Mouse (Mus musculus): ENCODE measurements around the gene Iscu.
"Not testable (repeated sequence)": the region's sequence is repeated elsewhere in the genome, so short reads cannot be mapped to it uniquely, and the experiment has no call there.

The Iscu gene

DNA sequence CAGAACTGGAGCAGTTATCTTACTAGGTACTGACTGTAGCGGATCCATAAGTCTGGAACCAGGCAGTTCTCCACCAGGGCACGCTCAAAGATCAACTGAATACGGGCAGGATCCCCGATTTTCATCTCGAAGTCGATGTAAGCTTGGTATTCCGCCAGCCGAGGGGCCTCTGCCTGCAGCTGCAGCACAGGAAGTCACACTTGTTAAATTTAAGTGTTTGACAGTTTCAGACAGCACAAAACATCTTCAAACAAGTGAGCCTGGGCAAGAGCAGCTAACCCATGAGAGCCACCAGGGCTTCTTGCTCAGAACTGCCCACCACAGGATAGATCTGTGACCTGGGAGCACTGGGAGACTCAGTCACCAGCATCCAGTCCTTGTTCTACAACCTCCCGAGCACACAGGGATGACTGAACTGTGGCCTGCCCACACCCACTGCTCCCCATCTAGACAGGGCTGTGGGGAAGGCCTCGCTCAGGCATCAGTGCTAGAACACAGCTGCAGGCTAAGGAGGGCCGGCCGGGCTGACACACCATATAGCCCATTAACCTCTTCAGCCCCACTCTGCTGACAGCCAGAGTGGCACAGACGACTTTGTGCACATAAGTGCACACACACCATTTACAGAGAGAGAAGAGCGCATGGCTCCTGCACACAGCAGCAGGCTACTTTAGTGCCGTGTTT is 17.1 kb upstream of the Iscu start:
- no peak for DNase-seq (ENCODE audit: low read depth, low spot score)

DNA sequence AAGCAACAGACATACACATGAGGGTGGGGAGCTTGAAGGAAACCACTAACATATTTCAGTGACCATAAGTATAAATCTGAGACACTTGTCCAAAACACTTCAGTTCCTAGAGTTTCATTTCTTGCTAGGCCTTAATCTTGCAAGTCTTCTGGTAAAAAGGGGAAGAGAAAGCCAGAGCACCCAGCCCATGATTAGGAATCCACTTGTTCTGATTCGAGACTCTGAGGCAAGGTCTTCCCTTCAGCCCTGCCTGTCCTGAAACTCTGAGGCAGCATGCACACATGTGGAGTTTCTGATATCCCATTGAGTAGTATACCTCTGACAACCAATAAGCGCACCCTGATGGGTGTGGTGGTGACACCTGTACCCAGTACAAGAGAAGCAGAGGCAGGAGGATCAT is 11.0 kb upstream of the Iscu start:
- no peak for DNase-seq (ENCODE audit: low read depth, low spot score)

DNA sequence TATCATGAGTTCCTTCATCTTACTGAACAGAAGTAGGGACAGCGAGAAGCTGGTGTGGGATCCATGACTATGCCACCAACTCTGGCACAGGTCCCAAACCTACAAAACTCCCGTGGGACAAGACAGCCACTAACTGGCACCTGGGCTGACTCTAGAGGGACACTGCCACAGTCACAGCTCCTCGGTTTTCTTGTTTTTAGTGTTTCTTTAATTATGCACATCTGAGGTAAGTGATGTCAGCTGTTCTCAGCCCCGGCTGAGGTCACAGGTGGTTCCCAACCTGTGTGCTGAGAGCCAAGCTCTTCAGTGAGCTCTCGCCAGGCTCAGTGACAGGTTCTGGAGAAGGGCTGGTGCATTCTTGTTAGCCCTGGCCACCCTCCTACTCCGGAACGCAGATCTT is 8.1 kb upstream of the Iscu start:
- no peak for DNase-seq (ENCODE audit: low read depth, low spot score)

DNA sequence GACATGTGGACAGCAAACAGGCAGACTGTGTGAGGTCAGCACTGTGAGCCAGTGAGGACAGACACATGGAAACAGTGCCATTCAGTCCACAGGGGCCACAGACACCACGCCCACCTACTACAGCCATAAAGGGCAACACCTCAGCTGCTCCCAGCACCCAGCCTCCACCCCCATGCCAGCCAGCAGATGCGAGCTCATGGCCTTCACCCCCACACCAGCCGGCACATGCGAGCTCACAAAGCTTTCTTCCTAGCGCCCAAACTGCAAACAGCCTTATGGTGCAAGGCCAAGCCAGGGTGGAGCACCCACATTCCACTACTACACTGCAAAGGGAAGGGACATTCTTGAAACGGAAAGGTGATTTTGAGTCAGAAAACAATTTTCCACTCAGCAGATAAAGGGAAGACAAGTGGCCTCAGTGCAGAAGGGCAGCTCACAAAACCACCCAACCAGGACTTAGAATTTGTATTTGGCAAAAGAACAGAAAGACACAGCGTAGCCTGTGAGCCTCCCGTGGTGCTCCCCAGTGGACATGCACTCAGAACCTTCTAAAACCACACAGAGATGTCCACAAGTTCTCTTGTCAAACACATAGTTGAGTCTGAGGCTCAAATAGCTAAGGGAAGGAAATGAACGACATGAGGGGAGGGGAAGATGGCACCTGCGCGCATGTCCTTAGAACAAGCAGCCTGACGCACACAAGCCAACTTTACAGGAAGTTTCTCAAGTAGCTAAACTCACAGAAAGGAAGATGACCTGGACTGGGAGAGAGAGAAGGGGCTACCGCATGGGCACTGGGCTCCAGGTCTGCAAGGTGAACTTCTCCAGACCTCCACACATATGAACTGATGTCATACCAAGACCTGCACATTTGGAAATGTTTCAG is 6.7 kb upstream of the Iscu start:
- no peak for DNase-seq (ENCODE audit: low read depth, low spot score)

DNA sequence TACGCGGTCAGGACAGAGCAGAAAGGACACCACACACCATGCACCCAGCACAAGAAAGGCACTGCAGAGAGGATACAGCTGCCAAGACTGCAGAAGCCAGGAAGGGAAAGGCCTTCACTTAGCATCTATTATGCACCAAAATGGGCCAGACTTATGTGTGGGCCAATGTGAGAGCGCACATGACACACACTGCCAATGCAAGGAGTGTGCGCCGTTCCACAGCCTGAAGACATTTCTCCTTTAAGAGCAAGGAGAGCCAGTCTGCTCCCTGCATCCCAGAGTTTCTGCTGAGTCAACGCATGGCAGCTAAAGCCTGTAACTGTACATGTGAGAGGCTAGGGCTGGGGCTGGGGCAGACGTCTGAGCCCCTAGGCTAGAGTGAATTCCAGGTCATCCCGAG is 3.7 kb upstream of the Iscu start:
- no peak for DNase-seq (ENCODE audit: low read depth, low spot score)

DNA sequence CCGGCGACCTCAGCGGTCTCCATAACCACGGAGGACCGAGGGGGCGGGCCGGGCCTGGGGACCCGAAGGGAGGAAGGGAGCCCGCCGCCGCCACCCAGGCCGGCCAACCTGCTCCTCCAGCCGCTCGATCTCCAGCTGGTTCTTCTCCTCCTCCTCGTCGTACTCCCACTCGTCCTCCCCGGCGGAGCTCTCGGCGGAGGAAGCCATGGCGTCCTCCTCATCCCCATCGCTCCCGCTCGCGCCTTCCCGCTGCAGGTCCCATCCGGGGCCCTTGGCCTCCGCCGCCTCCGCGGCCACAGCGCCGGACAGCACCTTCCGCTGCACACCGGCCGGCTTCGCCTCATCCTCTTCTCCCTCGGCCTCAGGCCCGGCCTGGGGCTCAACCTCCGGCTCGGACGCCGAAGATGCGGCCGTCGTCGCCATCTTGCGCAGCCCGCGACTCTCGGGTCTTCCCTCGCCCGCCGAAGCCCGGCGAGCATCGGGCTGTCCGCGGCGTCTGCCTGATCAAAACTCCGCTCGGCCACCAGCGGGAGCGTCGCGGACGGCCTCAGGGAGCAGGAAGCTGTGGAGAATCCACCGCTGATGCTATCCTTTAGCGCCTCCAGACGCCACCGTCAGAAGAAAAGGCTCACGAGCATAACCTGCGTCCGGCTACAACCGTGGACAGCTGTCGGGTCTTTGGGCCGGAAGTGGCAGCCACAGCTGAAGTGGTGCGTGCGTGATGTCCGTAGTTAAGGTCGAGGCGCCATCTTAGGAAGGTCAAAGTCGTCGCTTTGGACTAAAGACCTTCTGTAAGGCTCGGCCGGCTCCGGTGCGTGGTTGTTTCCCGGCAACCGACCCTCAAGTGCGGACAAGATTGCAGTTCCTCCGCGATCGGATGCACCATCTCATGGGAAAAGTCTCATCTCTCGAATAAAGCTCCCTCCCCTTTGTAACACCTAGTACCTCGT is 1.1 kb upstream of the Iscu start:
- peak; percentile 89 for DNase-seq (ENCODE audit: low read depth, low spot score)

DNA sequence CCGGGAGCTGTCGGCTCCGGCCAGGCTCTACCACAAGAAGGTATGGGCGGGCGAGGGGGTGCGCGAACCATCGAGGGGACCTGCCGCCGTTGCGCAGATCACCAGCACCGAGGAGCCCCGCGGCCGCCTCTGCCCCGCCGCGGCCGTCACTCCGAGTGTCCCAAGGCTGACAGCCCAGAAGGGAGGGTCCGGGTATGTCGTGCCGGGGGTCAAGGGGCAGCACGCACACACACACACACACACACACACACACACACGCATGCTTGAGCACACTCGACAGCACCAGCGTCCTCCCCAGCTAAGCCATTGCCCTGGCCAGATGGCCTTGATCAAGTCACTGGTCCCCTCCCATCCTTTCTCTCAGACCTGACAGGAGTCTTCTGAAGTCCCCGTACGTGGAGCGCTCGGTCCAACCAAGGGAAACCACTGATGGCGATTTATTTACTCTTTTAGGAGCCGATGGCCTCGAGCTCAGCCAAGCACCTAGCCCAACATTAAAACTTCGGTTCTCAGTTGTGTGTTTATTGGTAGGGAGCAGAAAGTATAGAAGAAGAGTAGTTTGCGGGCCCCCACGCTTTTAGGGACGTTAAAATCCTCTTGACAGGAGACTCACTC is 464 bp downstream of the Iscu start:
- DNase-seq (ENCODE audit: low read depth, low spot score): no peak

DNA sequence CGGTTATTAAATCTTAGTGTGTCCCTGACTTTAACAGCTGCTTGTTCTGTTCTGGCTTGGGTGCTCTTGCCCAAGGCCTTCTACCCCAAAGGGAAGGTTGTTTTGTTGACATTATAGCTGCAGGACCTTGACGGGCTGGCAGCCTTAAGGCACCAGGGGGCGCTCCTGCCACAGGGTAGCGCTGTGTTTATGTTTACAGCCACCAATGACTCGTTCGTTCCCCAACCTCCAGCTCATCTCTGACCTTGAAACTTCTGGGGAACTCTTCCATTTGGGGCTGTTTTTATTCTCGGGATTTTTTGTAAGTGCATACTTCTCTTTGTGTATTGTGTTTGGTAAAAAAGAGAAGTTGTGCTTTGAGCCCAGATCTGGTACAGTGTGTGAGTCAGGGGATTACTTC is 1.1 kb downstream of the Iscu start:
- DNase-seq (ENCODE audit: low read depth, low spot score): peak; percentile 84

DNA sequence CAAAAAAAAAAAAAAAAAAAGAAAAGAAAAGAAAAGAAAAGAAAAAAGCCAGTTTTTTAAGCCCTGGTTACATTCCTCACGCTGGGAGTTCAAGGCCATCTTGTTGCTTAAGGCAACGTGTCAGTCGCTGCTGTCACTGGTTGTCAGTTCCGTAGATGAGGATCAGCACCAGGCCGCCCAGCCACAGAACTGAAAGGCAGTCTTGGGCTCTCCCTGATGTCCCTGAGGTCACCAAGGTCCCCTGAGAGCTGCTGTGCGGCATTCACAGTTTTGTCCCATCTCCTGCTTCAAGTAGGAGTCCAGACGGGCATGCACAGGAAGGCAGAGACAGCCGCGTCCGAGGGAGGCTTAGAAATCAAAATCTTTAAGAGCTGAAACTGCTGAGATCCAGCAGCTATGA is 3.0 kb downstream of the Iscu start:
- DNase-seq (ENCODE audit: low read depth, low spot score): no peak

DNA sequence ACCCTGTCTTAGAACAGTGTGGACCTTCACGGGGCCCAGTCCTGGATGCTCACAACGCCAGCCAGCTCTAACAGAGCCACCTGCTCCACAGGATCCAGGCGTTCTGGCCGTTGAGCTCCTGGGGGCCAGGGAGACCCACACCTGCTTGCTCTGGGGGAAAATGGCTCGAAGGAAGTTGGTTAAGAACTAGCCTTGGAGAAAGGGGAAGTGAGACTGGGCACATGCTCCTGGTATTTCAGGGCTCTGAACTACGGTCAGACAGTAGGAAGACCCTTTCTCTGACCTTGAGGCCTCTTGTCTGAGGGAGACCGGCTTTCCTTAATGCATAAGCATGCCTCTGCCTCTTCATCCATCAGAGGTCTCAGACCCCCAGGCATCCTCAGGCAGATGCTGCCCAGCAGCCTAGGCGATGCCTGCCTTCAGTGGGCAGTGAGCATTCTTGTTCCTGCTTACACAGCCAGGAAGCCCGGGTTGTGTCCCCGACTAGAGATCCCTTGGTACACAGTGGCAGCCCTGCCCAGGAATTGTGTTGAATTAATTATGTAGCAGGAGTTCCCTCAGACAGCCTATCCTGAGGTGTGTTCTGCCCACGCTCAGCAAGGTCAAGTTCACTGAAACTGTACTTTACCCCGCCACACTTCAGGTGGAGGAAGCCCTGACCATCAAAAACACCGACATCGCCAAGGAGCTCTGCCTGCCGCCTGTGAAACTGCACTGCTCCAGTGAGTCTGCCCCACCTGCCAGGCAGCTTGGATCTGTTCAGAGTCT is 3.8 kb downstream of the Iscu start:
- no peak for DNase-seq (ENCODE audit: low read depth, low spot score)

DNA sequence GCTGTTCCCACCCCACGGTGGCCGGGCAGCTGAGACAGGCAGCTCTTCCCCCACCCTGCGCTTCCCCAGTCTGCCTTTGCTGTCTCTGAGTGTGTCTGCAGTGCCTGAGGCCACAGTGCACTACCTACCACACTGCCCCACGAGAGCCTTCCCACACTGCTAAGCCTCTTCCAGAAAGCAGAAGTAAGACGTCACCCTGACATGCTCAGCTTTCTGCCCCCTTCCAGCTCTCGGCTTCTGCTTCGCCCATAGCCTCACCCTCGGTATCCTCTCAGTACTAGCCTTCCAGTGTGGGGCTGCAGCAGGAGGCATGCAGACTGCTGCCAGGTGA is 4.3 kb downstream of the Iscu start:
- DNase-seq (ENCODE audit: low read depth, low spot score): no peak

DNA sequence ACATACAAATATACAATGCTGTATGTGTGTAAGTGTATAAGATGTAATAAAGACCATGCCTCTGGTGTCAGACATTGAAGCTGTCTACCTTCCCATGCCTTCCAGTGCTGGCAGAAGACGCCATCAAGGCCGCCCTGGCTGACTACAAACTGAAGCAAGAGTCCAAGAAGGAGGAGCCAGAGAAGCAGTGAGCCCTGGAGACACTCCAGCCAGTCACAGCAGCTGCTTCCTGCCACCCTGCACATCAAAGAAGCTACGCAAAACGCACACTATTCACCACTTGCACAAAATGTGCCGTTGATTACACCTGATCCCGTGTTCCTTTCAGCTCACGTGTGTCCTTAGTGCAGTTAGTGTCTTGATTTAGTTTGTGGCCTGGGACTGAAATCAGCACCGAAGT is 5.2 kb downstream of the Iscu start:
- not testable (repeated sequence) for DNase-seq (ENCODE audit: low read depth, low spot score)

DNA sequence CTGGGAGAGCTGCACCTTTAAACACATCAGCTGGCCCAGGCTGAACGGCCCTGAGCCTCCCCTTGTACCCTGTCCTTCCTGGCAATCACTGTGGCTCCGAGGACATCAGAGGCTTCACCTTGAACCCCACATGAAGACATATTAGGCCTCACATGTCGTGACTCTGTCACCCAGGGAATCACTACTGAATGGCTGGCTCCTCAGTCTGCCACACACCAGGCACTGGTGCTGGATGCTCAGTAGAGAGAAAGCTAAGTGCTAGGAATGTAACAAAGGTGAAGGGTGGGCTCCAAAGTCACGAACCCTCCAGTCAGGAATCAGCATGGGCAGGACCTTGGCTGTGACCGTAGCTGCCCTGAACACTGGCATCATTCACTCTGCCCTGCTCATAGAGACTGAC is 7.0 kb downstream of the Iscu start:
- no peak for DNase-seq (ENCODE audit: low read depth, low spot score)

DNA sequence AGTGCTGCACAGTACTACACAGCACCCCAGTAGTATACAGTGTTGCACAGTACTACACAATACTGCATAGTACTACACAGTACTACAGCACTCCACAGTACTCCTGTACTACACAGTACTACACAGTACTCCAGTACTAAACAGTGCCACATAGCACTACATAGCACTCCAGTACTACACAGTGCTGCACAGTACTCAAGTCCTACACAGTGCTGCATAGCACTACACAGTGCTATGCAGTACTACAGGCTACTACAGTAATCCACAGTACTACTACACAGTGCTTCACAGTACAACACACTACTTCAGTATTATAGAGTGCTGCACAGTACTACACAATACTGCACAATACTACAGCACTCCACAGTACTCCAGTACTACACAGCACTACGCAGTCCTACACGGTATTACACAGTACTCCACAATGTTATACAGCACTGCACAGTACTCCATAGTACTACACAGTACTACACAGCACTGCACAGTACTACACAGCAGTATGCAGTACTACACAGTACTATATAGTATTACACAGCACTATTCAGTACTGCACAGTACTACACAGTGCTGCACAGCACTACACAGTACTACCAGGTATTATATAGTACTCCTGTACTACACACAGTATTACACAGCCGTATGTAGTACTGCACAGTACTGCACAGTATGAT is 7.7 kb downstream of the Iscu start:
- DNase-seq (ENCODE audit: low read depth, low spot score): no peak

DNA sequence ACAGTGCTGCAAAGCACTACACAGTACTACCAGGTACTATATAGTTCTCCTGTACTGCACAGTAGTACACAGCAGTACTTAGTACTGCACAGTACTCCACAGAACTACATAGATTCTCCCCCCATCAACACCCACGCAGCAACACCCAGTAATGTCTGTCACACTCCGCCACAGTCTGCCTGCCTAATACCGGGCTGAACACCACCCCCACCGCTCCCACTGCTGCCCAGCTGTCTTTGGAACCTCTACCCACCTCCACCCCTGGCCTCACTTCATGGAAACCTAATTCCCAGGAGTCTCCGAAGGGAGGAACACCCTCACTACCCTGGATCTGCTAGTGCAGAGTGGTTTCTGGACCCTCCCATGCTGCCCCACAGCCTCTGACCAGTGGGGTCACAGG is 8.2 kb downstream of the Iscu start:
- DNase-seq (ENCODE audit: low read depth, low spot score): no peak

DNA sequence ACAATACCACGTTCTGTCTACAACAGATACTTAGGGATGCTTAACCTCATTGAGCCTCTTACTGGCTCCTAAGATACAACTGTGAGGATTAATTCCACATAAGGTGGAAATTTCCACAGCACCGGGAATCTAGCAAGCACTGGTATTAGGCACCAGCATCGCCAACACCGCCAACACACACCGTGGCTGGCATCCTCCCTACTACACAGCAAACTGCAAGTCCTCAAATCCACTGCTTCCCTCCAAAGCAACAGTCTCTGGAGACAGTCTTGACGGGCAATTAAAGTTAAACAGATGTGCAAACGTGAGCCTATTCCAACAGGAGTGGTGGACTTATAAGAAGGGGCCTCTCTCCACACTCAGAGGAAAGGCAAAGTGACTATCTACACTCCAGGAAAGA is 8.7 kb downstream of the Iscu start:
- no peak for DNase-seq (ENCODE audit: low read depth, low spot score)

DNA sequence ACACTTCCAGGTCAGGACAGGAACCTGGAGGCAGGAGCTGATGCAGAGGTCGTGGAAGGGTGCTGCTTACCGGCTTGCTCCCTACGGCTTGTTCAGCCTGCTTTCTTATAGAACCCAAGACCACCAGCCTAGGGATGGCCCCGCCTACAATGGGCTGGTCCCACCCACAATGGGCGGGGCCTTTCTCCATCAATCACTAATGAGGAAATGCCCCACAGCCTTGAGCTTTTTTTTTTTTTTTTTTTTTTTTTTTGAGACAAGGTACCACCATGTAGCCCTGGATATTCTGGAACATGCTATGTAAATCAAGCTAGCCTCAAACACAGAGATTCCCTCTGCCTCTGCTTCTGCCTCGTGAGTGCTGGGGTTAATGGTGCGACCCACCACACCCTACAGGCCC is 9.3 kb downstream of the Iscu start:
- no peak for DNase-seq (ENCODE audit: low read depth, low spot score)

DNA sequence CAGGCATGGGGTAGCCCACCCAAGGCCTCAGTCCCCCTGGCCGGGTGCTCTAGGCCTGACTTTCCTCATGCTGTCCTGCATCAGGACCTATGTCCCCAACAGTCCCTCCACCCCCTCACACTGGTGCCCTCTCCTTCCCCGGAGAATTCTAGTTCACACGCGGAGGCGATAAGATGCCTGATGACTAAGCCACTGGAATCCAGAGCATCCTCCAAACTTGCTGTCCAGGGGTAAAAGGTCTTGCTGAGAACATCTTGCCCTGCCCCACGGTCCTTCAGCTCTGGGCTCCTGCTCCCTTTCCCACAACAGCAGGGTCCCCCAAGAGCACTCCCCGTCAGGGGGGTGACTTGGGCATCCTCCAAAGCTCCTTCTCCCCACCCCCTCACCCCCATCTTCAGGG is 10.1 kb downstream of the Iscu start:
- DNase-seq (ENCODE audit: low read depth, low spot score): no peak

DNA sequence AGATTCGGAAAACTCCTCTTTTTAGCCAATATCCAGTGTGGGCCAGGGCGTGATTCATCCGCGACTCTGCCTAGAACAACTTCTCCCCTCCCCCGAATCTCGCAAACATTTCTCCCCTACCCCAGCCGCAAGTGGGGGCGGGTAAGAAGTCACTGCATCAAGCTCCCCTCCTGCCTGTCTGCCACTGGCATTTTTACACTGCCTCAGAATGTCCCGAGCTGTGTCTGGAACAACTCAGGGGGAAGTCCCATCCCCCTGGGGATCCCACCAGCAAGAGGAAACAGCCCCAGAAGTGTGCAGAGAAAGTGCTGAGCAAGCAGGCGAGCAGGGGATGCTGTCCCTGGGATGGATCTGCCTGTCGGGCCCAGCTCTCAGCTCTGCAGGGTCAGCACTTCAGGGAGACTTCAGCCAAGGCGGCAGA is 11.0 kb downstream of the Iscu start:
- no peak for DNase-seq (ENCODE audit: low read depth, low spot score)

DNA sequence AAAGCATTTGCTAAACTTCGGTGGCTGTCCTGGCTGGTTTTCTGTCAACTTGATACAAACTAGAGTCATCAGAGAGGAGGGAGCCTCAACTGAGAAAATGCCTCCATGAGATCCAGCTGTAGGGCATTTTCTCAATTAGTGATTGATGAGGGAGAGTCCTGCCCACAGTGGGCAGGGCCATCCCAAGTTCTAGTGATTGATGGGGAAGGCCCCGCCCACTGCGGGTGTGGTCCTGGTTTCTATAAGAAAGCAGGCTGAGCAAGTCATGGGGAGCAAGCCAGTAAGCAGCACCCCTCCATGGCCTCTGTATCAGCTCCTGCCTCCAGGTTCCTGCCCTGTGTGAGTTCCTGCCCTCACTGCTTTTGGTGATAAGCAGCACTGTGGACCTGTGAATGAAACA is 11.6 kb downstream of the Iscu start:
- DNase-seq (ENCODE audit: low read depth, low spot score): peak; percentile 57

DNA sequence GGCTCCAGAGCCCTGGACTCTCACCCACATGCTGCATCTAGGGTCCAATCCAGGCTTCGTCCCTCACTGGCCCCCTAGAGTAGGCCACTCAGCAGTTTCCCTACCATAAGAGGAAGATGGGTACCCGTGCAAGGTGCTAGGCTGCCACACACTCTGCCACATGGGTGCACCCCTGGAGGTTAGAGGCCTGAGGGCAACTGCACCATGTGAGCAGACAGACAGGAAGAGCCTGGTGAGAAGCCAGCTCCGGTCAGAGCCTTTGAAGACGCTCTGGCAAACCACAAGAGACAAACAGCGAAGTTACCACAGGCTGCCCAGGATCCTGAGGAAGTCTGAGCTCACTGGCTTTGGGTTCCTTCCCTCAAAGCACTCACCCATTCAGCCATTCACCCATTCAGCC is 14.4 kb downstream of the Iscu start:
- no peak for DNase-seq (ENCODE audit: low read depth, low spot score)
